Mouse (Mus musculus) retina, embryonic 14.5 days (tissue): ENCODE measurements around the gene Acpp.

ENCODE experiments used
- DNase-seq: peaks from one replicate; pipeline ENCODE4 v3.0.0-alpha.2; 2015; ENCODE audit warnings: low spot score

Acpp gene

DNA sequence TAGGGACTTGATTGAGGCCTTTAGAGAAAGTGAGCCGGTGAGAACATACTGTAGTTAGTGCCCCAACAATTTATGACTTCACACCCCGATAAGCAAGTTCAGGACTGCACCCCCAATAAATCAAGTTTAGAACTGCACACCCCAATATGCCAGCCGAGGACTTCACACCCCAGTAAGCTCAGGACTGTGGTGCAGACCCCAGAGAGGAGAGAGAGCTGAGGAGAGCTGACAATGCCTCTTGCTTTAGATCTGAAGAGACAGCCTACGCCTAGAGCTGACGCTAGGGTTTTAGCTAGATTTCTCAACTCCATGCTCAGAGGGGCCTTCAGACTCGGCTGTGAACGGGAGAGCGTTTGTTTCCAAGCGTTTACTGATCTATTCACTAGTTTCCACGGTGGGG lies 32.7 kb downstream of the Acpp start:
- no peak for DNase-seq

DNA sequence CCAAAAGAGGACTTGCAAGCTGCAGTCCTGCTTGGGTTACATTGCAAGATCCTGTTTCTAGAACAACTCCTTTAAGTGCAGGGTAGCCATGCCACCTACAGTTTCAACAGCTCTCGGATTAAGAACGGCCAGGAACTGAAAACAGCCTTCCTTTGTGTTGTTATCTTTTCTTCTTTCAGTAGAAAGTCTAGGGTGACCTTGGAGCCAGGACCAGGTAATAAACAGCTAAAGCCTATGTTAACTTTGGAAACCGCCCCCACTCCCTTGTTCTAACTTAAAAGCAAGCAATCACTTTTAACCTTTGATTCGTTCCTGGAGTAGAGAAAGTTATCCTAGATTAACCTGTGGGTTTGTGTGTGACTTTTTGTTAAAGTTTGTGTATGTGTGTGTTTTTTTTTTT lies 33.2 kb downstream of the Acpp start:
- no peak for DNase-seq

- DNase-seq, result no peak
These were observed 37.0 kb downstream of the Acpp start for GRCm38 (mm10) chr9:104300569-104300968.

DNA sequence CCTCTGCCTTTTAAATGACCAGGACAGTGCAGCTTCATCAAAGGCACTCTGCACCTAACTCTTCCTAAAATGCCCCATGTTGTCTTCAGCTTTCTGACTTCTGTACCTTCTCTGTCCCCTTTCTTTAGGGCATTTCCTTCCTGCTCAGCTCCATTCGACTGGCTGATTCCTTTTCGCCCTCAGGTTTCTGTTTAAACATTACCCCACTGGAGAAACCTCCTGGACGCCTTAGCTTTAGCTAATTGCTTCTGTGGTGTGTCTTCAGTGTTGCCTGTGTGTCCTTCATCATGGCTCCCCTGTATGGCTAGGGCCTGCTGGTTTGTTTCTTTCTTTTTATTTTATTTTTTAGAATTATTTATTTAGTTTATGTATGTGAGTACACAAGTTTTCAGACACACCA lies 40.5 kb downstream of the Acpp start:
- DNase-seq, result no peak

DNA sequence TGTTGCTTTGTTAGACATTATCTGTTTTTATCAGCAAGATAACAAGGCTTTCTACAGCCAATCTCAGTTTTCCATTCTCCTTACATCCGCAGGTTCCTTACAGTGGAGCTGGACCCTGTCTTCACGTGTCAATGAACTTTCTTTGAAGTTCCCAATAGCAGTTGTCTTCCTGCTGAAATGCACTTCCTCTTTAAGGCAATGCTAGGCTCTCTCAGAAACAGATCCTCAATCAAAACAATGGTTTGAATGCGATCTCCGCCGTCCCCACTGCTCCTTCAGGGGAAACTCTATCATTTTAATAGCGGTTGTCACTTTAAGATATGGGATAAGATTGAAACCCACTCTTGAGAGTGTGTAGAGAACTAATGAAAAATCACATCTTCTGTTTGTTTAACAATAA lies 52.6 kb downstream of the Acpp start:
- no peak for DNase-seq

DNA sequence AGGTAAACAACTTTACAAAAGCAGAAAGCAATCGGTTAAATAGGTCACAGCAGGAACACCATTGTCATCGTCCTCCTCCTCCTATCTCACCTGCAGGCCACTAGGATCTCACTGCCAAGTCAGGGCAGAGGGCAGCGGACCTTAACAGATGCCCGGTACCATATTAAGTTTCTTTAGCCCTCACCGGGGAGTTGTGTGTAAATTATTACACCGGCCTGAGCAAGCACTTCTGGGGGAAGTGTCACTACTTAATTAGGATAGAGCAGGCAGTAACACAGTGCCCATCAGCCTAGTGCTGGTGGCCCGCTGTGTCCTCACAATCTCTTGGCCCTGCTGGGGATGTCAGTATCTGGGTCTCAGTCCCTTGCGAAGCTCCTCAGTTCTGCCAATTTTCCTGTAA lies 55.0 kb downstream of the Acpp start:
- no peak for DNase-seq

DNA sequence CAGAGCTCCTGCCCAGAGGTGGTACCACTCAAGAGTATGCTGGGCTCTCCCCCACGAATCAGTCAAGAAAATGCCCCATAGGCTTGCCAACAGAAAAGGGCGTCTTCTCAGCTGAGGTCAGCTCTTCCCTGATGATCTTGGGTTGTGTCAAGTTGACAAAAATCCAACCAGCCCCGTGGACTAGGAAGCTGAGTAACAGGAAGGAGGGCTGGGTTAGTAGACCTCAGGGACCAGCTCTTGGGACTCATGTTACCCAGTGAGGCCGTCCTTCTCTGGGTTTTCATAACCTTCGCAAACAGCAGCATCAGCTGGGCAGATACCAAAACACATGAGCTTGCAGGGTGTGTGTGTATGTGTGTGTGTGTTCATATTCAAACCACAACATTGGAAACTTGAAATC lies 55.8 kb downstream of the Acpp start:
- no peak for DNase-seq

DNA sequence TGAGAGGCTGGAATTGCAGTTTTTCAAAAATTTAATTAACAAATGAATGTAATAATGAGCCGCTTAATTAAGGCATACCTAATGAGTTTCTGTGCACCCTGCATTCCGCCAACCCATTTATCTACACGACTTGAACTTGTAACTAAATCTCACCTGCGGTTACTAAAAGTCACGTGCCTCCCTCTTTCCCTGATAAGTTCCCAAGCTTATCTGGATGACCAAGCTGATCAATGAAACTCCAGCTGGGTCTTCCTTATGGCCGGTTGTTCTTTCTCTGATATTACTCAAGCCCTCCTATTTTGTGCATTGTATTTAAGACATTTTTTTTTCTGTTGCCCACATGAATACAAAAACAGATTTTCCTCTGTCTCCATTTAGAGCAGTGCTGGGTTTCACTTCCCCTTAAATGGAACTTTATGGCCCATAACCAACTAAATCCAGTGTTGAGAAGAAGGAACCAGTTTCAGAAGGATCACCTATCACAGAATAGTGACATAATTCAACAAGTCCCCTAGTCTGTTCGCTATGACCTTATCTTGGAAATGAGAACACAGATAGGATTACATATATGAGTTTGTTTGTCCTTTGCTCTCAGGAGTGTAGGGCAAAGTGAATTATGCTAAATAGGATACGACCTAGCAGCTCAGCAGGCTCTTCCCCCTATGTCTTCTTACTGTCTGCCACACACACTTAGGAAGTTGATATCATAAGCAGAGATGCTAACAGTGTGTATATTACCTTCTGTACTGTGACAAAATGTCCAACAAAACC lies 56.6 kb downstream of the Acpp start:
- DNase-seq, result no peak

DNA sequence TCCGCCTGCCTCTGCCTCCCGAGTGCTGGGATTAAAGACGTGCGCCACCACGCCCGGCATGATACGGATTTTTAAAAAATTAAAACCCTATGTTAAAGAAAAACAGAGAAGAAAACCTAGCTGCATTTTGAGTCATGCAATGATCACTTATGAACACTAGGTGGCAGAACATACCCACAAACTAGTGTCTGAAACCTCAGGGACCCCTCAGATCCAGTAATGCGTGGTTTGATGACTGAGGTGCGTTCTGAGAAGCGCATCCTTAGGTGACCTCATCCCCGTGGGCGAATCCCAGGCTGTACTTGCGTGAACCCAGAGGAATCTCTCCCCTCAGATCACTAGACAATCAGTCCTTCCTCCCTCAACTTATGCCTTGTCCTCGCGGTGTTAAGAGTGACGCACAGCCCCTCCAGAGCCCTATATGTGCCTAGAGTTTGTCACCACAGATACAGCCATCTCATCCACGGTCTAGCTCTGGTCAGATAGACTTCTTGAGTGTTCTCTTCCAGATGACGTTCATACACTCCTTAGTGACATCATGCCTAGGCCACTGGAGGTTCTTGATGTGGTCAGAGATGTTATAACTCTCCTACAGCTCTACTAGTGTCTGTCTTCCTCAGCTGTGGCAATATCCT lies 59.9 kb downstream of the Acpp start:
- peak; percentile 82 for DNase-seq

GRCm38 (mm10) chr9:104275084-104275785 lies 62.3 kb downstream of the Acpp start:
- no peak for DNase-seq

GRCm38 (mm10) chr9:104272057-104272456 lies 65.5 kb downstream of the Acpp start:
- DNase-seq, result no peak

GRCm38 (mm10) chr9:104271642-104272041 lies 65.9 kb downstream of the Acpp start:
- no peak for DNase-seq

- no peak for DNase-seq
These were observed 67.6 kb downstream of the Acpp start for GRCm38 (mm10) chr9:104269944-104270343.

DNA sequence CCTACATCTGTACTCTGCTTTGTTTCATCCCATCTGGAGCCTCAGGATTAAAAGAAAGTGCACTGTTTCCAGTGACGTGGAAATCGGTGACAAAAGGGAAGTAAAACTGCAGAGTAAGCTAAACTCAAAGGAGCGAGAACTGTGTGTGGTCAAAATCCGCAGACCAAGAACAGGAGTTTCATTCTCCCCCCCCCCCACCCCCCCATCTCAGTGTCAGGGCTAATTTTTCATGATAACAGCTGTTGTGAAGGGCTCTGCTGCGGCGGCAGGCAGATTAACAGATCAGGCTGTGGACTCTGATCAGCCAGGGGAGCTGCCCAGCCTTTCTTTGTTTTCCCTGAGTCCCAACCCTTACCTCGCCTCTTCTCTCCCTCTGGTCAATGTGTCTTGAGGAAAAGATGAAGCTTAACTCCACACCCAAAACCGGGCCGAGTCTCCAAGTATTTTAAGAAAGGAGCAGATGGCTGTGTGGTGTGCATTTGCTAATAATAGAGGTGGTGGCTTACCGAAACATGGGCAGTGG lies 68.1 kb downstream of the Acpp start:
- DNase-seq, result peak; percentile 44

DNA sequence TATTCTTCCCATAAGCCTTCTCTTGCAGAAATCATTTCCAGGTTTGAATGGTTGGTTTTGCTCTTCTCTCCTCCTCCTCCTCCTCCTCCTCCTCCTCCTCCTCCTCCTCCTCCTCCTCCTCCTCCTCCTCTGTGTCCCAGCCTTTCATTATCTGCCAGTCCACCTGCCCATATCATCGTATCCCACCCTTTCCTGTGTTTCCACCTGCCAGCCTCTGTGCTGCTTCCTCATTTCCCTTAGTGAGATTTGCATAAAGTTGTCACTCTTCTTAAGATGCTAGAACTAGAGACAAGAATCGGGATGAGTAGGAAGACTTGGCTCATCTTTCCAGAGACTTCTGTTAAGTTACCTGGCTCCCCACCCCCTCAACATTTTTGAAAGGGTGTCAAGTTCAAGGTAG lies 73.0 kb downstream of the Acpp start:
- no peak for DNase-seq

DNA sequence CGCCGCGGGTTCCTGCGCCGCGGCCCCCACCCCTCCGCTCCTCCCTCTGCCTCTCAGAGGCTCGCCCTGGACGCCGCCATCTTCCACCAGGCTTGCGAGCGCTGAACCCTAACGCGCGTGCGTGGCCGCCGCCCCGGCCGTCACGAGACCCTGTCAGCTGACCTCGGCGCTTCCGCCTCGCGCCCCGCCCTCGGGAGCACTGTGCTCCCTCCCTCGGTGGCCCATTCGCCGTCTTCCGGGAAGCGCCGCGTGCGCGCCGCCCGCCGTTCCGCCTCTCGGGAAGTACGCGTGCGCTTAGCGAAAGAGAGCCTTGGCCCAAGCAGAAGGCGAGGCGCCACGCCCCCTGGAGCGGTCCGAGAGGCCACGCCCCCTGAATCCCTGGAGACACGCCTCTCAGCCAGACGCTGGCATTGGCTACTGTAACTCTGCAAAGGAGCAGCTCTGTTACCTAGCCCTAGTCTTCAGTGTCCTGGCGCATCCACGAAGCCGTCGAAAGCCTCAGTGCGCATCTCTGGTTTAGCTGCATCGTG lies 74.7 kb downstream of the Acpp start, which contains the start of gene Dnajc13:
Gene Dnajc13, minus strand, starts transcription at position 108 of the 530 bp plus-strand sequence.
- DNase-seq, result peak; percentile 97

DNA sequence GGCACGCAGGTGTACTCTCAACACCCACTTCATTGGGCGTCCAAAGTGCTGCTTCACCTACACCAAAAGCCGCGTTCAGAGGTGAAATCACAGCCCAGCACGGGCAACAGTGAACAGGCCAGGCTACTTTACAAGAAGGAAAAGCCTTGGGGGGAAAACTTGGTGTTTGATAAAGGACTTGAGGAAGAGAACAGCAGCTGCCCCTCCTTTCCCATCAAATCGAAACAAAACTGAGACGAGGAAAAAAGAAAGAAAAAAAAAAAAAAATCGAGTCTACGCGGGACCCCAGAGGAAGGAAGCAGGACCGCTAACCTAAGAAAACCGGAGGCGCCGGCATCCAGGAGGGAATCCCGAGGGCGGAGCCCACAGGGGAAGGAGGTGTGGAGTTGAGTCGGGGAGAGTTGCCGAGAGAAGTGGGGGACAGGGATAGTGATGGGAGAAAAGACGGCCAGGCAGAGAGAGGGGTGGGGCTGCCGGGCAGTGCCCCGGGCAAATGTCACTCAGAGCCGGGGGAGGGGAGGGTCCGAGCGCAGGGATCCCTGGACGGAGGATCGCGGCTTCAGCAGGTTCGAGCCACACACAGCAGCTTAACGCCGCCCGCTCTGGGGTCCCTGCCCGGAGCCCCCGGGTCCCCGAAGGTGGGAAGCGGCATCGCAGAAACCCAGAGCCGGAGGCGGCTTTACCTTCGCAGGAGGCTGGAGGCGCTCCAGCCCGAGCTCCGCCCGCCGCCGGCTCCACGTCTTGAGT lies 75.4 kb downstream of the Acpp start:
- DNase-seq, result peak; percentile 55

DNA sequence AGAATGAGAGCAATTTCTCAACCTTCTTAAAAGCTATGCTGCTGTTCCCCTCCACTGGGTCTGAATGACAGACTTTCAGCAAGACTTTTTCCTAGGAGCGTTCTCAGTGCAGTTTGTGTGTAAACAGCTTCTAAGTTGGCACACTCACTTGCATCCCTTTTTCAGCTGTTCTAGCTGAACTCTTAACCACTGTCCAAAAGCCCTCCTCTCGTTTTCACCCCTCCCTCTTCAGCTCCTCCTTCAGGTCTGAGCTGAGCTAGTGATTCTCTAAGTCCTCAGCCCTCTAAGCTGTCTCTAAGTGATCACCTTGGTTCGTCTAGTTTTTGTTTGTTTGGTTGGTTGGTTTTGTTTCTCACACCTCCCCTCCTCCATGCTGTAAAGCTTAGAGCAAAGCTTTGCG lies 77.2 kb downstream of the Acpp start:
- no peak for DNase-seq

DNA sequence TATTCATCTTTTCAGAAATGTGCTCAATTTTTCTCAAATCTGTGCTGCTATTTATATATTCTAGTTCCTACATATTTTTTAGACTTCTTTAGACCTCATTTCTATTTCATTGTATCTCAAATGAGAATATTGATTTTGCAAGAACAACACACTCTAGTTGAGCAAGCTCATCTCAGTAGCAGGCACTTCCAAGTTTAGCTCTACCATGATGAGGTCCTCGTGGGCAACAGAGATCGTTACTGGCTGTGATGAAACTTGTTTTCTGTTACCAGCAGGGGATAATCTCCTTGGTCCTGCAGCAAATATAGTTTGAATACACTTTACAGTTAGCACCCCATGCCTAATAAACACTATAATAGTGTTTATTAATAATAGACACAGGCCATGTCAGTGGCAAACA lies 81.5 kb downstream of the Acpp start:
- no peak for DNase-seq

GRCm38 (mm10) chr9:104254408-104255180 lies 83.0 kb downstream of the Acpp start:
- DNase-seq, result no peak

DNA sequence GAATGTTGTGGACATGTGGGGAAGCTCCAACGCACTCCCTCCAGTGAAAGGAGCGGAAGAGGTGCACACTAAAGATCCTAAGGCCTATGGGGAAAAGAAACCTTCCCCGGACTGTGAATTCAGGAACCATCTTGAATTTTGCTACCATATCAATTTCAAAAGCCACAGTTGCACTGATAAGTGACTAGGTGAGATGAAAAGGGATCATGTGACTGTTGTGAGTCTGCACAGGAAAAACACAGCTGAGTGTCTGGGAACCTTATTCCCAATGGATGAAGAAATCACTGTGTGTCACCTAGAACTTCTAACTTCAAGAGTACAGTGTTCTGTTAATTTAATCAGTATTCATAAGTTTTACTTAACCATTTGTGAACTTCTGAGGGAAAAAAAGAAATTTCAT lies 84.9 kb downstream of the Acpp start:
- DNase-seq, result no peak
